Mouse (Mus musculus) brain, embryonic 14.5 days (tissue): ENCODE results near the gene Hsd3b4.
"Not testable (repeated sequence)": the region's sequence is repeated elsewhere in the genome, so short reads cannot be mapped to it uniquely, and the experiment has no call there.

ENCODE experiments used
- CTCF ChIP-seq: fragments of 200-500 bp; IDR thresholded peaks from 2 replicates; pipeline ENCODE4 v1.5.1; 2012; ENCODE audit warnings: inconsistent platforms, mild to moderate bottlenecking, moderate library complexity, borderline replicate concordance; ENCODE audit not compliant: insufficient read depth, insufficient read length; ENCODE audit errors: extremely low read depth
- POLR2A ChIP-seq: fragments of 200-500 bp; IDR thresholded peaks from 2 replicates; pipeline ENCODE4 v1.6.1; 2012; ENCODE audit warnings: mild to moderate bottlenecking, inconsistent platforms, borderline replicate concordance; ENCODE audit not compliant: poor library complexity, insufficient read depth, insufficient read length, severe bottlenecking; ENCODE audit errors: extremely low read depth

DNA sequence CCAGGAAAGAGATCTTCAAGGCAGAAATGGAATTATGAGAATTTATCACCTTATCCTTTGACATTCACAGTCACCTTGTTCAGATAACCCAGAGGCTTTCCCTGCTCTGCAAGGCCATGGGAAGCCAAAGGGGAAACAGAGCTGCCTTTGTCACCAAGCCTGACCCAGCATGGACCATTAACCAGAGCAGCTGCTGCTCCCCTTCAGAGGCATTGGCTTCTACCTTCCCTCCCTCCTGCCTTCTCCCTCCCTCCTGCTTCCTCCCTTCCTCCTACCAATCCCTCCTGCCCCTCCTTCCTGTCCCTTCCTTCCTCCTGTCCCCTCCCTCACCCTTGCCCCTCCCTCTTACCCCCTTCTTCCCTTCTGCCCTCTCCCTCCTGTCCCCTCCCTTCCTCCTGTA, 16.1 kb downstream of the Hsd3b4 start:
- TF ChIP-seq CTCF, POLR2A: not testable (repeated sequence)
